Mouse (Mus musculus) spleen, adult 12 weeks (tissue): ENCODE results near the gene Rnf222.
"Not testable (repeated sequence)": the region's sequence is repeated elsewhere in the genome, so short reads cannot be mapped to it uniquely, and the experiment has no call there.

Source experiments
- DNase-seq: peaks from one replicate; pipeline ENCODE4 v3.0.0; 2022; ENCODE audit warnings: low spot score

Gene Rnf222

DNA sequence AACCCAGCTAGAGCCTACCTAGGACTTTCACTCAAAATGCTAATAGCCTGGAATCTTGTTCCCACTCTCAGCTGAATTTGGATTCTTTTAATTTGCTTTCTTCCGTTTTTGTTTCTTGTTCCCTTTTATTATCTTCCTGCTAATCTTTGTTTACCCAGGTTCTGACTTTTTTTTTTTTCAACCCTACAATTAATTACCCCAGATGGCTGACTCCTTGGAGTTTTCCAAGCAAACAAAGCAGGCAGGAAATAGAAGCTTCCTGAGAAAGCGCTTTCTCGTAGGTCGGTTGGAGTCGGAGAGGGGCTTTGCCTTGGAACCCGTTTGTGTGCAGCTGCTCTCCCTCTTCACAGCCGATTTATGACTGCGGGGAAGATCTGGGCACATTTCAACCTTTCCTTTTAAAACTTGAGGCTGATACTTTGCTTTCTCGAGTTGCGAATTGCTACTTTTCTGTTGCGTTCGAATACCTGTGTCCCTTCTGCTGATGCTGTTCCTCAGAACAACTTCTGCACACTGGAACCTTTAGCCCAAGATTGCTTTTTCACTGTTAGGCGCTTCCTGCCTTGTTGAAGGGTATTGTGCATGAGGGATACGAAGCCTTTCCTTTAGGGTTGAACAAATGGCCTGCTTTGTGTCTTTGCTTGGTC, 23.3 kb downstream of the Rnf222 start:
- no peak for DNase-seq

DNA sequence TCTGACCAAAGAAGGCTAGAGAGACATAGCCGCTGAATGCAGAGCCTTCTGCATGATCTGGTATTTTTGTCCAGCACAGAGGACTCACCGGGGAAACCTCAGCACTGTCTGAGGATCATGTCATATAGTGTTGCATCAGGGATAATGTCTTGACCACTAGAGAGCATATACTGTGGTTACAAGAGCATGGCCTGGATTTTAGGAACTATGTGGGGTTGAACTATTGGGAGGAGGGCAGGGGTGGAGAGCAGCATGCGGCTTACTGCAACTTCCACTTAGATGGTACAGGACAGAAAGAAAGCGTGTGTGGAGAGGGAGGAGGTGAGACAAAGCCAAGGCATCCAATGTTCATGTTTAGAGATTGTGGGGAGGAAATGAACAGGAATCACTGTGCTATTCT, 26.2 kb downstream of the Rnf222 start:
- no peak for DNase-seq

DNA sequence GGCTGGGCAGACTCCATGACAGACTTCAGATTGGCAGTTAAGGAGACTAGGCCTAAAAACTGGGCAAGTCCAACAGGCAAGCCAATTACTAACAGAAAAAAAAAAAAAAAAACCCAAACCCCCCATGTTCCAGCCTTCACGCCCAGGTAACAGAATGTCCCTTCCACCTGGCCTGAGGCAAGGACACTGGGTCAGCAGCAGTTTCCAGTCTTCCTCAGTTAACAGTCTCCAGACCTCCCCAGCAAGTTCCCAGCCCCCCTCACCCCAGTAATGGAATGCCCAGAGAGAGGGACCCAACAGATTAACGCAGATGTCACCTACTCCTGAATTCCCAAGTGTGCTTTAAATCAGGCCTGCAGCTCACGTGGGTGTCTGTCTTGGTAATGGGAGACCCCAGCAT, 34.8 kb downstream of the Rnf222 start:
- no peak for DNase-seq

DNA sequence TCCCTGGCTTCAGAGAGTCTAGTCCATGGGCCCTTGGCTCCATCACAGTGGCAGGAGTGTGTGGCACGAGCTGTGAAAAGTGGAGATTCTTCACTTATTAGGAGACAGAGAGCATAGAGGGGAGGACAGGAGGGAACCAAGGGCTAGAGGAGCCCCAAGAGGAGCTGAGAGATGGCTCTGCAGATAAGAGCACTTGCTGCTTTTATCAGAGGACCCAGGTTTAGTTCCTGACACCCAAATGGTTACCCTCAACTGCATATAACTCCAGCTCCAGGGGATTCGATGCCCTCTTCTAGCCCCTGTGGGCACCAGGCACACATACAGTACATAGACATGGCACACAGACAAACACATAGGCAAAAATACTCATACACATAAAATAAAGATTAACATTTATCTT, 36.4 kb downstream of the Rnf222 start:
- no peak for DNase-seq

DNA sequence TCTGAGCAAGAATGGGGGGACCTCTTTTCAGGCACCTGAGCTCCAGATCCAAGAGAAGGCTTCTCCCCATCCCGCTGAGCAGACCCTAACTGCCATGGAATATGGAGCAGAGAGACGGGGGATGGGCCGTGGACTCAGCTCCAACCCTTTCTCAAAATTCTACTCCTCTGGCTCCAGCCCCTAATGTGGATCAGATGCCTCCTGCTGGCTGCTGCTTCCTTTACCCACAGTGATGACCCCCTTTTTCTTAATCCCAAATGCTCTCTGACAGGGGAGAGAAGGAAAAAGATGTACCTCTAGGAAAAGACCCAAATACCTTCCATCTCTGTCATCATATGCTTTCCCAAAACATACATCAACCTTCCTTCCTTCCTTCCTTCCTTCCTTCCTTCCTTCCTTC, 38.6 kb downstream of the Rnf222 start, which contains the start of gene Odf4:
TSS of gene Odf4 (minus strand) at position 101 of the 400 bp plus-strand sequence.
- no peak for DNase-seq

DNA sequence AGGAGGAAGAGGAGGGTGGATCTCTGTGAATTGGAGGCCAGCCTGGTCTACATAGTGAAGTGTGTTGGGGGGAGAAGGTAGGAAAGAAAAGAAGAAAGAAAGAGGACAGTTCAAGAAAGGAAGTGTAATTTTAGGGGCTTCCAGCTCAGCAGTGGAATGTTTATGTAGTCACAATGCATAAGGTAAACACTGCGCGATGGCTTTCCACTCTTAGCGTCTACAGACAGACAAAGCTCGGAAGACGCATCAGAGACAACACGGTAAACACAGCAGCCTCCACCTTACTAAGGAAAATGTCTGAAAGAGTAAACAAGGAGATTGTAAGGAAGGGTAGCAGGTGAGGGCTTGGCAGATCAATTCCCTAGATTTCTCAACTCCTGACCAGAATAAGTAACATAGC, 41.6 kb downstream of the Rnf222 start:
- DNase-seq = no peak

DNA sequence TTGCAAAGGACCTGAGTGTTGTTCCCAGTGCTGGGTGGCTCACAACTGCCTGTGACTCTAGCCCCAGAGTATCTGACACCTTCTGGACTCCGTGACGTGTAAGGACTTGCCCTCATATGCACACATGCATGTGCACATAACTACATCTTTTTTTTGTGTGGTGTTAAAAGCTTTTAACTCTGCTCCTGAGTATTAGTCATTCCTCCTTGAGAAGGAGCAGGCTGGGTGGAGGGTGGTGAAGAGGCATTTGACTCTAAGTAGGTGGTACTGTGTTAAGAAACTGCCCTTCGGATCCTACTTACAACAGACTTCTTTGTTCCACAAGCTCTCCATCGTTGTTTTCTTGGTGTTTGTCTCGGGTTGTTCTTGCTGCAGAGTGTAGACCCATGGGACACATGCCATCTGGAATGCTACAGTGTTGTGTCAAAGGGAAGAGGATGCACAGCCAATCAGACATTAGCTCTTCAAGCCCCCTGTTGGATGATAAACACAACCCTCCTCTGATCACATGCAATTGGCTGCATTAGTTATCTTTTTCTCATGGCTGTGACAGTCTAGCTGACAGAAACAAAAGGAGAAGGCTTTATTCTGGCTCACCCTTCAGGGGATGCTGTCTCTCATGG, 45.6 kb downstream of the Rnf222 start:
- DNase-seq = no peak

DNA sequence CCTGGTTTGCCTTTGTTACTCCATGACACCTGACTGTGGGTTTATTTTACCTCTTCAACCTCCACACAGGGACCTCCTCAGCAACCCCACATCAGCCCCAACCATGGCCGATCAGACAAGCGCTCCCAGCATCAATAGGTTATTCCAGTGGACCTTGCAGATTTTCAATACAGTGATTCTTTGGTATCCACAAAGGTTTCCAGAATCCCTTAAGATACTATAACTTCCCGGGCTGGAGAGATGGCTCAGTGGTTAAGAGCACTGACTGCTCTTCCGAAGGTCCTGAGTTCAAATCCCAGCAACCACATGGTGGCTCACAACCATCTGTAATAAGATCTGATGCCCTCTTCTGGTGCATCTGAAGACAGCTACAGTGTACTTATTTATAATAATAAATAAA, 48.6 kb downstream of the Rnf222 start:
- not testable (repeated sequence) for DNase-seq

DNA sequence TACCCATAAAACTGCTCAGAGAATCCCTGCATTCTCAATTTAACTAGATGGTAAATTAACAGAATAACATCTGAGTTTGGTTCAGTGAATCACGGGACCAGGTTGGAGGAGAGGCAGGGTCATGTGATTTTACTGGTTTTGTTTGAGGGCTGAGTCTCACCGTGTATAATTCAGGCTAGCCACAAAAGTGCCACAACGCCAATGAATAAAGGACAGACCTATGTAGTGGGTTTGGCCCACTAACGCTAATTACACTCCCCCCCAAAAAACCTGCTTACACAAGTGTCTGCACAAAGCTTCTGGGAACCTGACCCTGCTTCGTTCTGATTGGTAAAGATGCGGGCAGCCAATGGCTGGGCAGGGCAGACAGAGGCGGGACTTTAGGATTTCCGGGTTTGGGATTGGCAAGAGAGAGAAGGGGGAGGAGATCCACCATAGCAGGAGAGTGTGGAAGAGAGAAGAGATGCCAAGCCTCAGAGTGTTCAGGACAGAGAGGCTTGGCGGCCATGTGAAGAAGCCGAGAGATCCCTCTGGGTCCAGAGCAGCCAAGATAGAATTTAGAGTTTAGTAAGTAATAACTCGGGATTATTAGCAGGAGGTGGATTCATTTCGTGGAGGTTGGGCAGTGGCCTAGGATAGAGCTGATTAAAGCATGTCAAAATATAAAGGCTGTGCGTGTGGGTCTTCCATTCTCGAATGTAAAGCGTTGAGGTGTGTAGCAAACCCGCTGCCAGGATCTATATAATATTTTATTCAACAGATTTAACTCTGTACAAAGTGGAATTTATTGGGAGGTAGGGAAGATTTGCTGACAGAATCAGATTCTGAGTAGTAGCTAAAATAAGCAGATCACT, 51.3 kb downstream of the Rnf222 start:
- DNase-seq = peak; percentile 67

DNA sequence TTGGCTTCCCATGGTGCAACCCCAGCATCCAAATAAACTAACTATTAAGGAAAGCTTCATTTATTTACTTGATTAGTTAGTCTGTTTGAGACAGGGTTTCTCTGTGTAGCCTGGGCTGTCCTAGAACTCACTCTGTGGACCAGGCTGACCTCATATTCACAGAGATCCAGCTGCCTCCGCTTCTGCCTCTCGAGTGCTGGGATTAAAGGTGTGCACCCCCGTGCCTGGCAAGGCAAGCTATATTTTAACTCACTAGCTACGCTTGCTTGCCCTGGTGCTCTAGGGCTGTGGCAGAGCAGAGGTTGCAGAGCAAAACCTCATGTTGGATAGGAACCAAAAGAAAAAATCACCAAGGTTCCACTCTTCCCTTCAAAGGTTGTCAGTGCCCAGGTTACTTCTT, 52.2 kb downstream of the Rnf222 start:
- no peak for DNase-seq

DNA sequence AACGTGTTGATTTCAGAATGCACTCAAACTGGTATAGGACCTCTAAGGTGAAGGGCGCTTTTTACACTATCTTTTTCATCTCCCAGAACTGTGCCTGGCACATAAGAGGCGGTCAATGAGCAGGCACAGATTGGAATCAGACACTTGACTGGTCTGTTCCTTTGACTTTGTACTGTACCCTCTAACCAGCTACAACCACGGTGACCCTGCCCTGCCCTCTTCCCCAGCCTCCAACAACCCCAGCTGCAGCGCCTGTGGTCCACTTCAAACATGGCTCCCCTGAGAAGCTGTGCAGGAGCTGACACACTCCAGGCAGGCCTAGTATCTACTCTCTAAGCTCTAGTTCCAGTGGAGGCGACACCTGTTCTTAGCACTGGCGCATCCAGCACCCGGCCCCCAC, 54.4 kb downstream of the Rnf222 start:
- DNase-seq = no peak

DNA sequence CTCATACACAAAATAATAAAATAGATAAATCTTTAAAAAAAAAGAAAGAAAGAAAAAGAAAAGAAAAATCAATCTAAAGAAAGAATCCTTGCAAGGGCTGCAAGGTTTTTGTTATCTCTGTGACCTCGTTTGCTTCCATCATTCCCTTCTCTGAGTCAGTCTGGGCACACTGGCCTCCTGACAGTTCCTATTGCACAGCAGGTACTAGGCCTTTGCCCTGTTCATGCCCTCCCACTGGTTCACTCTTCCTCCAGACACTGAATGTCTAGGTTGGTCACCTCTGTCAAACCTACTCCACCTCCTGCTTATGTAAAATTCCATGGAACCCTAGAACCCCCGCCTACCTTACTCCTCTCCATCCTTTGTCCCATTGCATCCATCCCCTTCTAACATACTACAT, 56.9 kb downstream of the Rnf222 start:
- no peak for DNase-seq
